Mouse (Mus musculus): Measurements from ENCODE around the gene Tmem108. TPM values are rescaled to one million over a fixed set of nuclear protein-coding genes. Genes with fewer than 3 reads are reported as not detected.
"Not testable (repeated sequence)": the region's sequence is repeated elsewhere in the genome, so short reads cannot be mapped to it uniquely, and the experiment has no call there.

Gene Tmem108
- polyA plus RNA-seq, 1 experiment from 2014 or later = not detected

- in situ Hi-C loops (cut with MboI; ENCODE audit: low pct_unique_long_range_greater_than_20kb) = no loop called here
- peaks cover 22% of the 10 kb centered on the region for H3K27me3 ChIP-seq
- TF ChIP-seq CTCF (IDR thresholded peaks at IDR 0.05) = no peak
- ATAC-seq = no peak
- no peak for DNase-seq (ENCODE audit: low read depth, low spot score)
- CTCF ChIA-PET = no interaction called here
- POLR2A ChIA-PET = no interaction called here
These were observed 74.5 kb downstream of the Tmem108 start for GRCm38 (mm10) chr9:103687130-103687529.

DNA sequence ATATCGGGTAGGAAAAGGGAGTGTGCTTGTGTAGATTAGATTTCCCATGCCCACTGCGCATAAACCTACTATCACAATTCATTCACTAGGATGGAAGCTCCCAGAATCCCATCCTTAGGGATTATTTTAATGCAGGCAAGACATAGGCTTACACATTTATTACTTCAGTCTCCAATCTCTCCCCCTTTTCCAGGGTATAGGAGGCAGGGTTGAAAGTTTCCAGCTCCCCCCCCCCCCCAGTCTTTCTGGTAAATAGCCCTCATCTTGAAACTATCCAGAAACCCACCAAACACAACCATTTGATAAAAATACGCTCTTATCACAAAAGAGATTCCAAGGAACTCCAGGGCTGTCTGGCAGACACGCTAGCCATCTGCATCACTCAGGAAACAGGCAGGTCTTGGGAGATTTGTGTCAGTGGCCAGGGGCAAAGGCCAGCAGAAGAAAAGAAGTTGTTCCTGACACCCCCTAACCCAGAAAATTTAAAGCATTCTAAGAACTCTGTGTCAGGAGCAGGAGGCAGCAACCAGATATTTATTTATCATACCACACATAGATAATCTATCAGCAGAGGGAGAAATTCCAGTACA is 79.8 kb downstream of the Tmem108 start:
- TF ChIP-seq CTCF (IDR thresholded peaks at IDR 0.05) = no peak
- no peak for DNase-seq (ENCODE audit: low read depth, low spot score)
- peaks cover 7% of the 10 kb centered on the region for H3K27me3 ChIP-seq
- ChIA-PET POLR2A (no interaction called here), CTCF (no interaction called here)
- ATAC-seq = no peak
- in situ Hi-C loops (cut with MboI; ENCODE audit: low pct_unique_long_range_greater_than_20kb) = no loop called here

GRCm38 (mm10) chr9:103679234-103679633 is 82.4 kb downstream of the Tmem108 start:
- ATAC-seq (no peak), DNase-seq (ENCODE audit: low read depth, low spot score) (no peak)
- CTCF ChIA-PET = no interaction called here
- POLR2A ChIA-PET = no interaction called here
- in situ Hi-C loops (cut with MboI; ENCODE audit: low pct_unique_long_range_greater_than_20kb) = no loop called here
- no peaks in the 10 kb centered on the region for H3K27me3 ChIP-seq
- TF ChIP-seq CTCF (IDR thresholded peaks at IDR 0.05) = no peak

GRCm38 (mm10) chr9:103678531-103679060 is 83.0 kb downstream of the Tmem108 start:
- ChIA-PET POLR2A (no interaction called here), CTCF (no interaction called here)
- H3K27me3 ChIP-seq = no peaks in the 10 kb centered on the region
- no peak for ATAC-seq
- no peak for DNase-seq (ENCODE audit: low read depth, low spot score)
- TF ChIP-seq CTCF (IDR thresholded peaks at IDR 0.05) = no peak
- in situ Hi-C loops (cut with MboI; ENCODE audit: low pct_unique_long_range_greater_than_20kb) = no loop called here

DNA sequence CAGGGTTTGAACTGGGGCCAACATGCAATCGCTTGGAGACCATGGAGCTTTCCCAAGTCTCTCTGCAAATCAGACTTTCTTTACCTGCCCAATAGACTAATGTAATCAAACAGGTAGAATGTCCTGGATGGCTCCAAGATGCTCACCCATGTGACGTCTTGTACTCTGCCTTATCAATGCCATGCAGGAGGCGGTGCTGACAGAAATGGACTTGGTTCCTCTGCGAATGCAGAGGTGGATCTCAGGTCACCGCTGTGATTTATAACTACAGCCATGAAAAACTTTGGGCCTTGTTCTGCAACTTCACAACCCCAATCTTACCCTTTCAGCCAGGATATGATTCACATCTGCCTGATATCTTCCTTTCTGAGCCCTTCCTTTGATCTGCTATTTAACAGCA is 83.8 kb downstream of the Tmem108 start:
- CTCF ChIA-PET = no interaction called here
- in situ Hi-C loops (cut with MboI; ENCODE audit: low pct_unique_long_range_greater_than_20kb) = no loop called here
- TF ChIP-seq CTCF (IDR thresholded peaks at IDR 0.05) = no peak
- H3K27me3 ChIP-seq = no peaks in the 10 kb centered on the region
- ATAC-seq = no peak
- no peak for DNase-seq (ENCODE audit: low read depth, low spot score)
- POLR2A ChIA-PET = no interaction called here

DNA sequence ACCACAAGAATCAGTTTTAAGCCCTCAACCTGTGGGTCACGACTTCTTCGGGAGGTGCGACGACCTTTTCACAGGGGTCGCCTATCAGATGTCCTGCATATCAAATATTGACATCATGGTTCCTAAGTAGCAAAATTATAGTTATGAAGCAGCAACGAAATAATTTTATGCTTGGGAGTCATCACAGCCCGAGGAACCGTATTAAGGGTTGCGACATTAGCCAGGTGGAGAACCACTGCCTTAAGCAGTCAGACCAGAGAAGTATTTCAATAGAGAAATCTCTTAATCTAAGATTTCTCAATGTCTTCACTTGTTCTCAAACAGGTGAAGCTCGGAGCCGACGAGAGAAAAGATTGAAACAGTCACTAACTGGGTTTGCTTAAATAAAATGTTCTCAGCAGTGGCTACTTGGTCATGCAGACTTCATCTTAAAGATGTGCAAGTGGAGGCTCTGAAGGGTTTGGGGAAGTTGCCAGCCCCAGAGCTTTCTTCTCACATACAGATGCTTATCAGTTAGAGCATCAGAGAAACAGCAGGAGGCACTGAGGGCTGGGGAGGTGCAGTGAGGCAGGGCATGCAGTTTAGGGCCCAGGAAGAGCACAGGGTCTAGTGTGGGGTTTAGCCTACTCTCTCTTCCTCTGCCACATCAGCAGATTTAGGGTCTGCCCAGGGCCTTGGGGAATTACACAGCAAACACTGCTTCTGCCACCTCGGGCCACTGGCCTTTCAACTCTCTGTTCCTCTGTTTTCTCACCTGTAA is 85.7 kb downstream of the Tmem108 start:
- POLR2A ChIA-PET = no interaction called here
- ATAC-seq (no peak), DNase-seq (ENCODE audit: low read depth, low spot score) (no peak)
- in situ Hi-C loops (cut with MboI; ENCODE audit: low pct_unique_long_range_greater_than_20kb) = no loop called here
- CTCF ChIA-PET = no interaction called here
- no peaks in the 10 kb centered on the region for H3K27me3 ChIP-seq
- TF ChIP-seq CTCF (IDR thresholded peaks at IDR 0.05) = no peak

DNA sequence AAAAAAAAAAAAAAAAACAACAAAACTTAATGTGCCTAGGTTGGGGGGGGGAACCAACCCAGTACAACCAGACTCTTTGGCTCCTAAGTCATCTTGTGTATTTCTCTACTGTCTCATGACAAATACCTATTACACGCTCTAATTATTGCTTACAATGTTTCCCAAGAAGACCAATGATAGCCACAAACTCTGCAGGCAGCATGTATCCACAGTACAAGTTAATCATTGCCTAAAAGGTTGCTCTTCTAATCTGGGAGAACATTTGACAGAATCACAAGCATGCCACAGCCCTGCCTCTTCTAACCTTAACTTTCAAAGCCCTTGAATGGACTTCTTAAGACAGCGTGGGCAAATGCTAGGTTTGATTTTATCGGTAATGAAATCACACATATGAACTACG is 88.8 kb downstream of the Tmem108 start:
- CTCF ChIA-PET = no interaction called here
- DNase-seq (ENCODE audit: low read depth, low spot score) (peak; percentile 3), ATAC-seq (no peak)
- in situ Hi-C loops (cut with MboI; ENCODE audit: low pct_unique_long_range_greater_than_20kb) = no loop called here
- POLR2A ChIA-PET = no interaction called here
- no peak for TF ChIP-seq CTCF (IDR thresholded peaks at IDR 0.05)
- peaks cover 4% of the 10 kb centered on the region for H3K27me3 ChIP-seq

- ATAC-seq; DNase-seq (ENCODE audit: low read depth, low spot score); CTCF ChIA-PET; H3K27me3 ChIP-seq; POLR2A ChIA-PET; in situ Hi-C loops (cut with MboI; ENCODE audit: low pct_unique_long_range_greater_than_20kb): not testable (repeated sequence)
These were observed 91.0 kb downstream of the Tmem108 start for GRCm38 (mm10) chr9:103670592-103671113.

DNA sequence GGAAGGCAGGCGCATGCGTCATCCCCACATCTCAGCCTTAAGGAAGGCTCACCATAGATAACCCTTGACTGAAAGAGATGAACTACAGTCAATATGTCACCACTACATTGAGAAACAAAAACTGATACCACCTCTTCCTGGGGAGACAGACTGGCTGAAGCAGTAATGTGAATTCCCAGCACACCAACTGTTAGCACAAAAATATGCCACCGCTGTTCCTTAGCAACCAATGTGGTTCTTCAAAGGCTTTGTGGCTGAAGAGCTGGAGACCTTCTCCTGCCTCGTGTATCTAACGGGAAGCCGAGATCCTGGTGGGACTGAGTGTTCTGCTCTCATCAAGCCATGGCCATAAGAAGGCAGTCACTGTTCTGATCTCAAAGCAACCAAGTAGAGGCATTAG is 92.8 kb downstream of the Tmem108 start:
- TF ChIP-seq CTCF (IDR thresholded peaks at IDR 0.05) = no peak
- DNase-seq (ENCODE audit: low read depth, low spot score) = no peak
- in situ Hi-C loops (cut with MboI; ENCODE audit: low pct_unique_long_range_greater_than_20kb) = no loop called here
- POLR2A ChIA-PET = interaction anchor here (0.6 kb wide), 1 partner anchor 21 kb away, joined by 4 read pairs; no protein-coding TSS in a partner anchor
- H3K27me3 ChIP-seq = peaks cover 4% of the 10 kb centered on the region
- ATAC-seq = no peak
- CTCF ChIA-PET = no interaction called here

- TF ChIP-seq CTCF (IDR thresholded peaks at IDR 0.05) = no peak
- no peak for ATAC-seq
- POLR2A ChIA-PET = no interaction called here
- CTCF ChIA-PET = no interaction called here
- H3K27me3 ChIP-seq = peaks cover 4% of the 10 kb centered on the region
- no peak for DNase-seq (ENCODE audit: low read depth, low spot score)
- in situ Hi-C loops (cut with MboI; ENCODE audit: low pct_unique_long_range_greater_than_20kb) = no loop called here
These were observed 95.8 kb downstream of the Tmem108 start for GRCm38 (mm10) chr9:103665817-103666216.

GRCm38 (mm10) chr9:103664151-103664550 is 97.5 kb downstream of the Tmem108 start:
- CTCF ChIA-PET = interaction anchor here (1.4 kb wide), 2 partner anchors 19 to 170 kb away, joined by 3 to 4 read pairs; no protein-coding TSS in a partner anchor
- DNase-seq (ENCODE audit: low read depth, low spot score) (no peak), ATAC-seq (no peak)
- in situ Hi-C loops (cut with MboI; ENCODE audit: low pct_unique_long_range_greater_than_20kb) = no loop called here
- peaks cover 3% of the 10 kb centered on the region for H3K27me3 ChIP-seq
- TF ChIP-seq CTCF (IDR thresholded peaks at IDR 0.05) = no peak
- POLR2A ChIA-PET = no interaction called here
